Mouse (Mus musculus): Measurements from ENCODE around the gene Lcn10.
A peak's percentile ranks its signal among the peaks of the same experiment; 100 is the strongest.
"Not testable (repeated sequence)": the region's sequence is repeated elsewhere in the genome, so short reads cannot be mapped to it uniquely, and the experiment has no call there.

Lcn10 gene

DNA sequence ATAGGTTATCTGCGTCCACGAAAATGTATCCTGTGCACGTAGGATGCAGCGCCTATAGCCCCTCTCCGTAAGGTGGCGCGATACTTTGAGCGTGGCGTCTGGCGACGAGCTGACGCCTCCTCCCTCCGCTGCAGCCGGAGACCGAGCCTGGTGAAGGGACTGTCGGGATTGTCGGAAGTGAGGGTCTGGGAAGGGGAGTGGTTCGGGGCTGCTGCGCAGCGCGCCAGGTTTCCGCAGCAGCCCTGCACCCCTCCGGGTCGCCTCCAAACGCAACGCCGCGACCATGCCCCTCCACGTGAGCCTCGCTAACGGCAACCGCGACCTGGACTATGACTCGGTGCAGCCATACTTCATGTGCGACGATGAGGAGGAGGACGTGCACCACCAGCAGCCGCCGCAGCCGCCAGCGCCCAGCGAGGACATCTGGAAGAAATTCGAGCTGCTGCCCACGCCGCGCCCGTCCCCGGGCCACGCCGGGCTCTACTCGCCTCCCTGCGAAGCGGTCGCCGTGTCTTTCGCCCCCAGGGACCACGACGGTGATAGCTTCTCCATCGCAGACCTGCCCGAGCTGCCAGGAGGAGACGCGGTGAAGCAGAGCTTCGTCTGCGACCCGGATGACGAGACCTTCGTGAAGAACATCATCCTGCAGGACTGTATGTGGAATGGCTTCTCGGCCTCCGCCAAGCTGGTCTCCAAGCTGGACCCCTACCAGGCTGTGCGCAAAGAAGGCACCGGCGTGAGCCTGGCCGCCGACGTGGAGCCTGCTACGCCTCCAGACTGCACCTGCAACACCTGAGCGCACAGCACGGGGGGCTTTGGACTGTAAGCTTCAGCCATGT is 24.3 kb downstream of the Lcn10 start, which contains the start of gene Bmyc:
Bmyc (plus strand) TSS at position 97 of the 839 bp plus-strand sequence.
- DNase-seq (ENCODE audit: low spot score in 2 of 2): peak; percentile 72 to 78

DNA sequence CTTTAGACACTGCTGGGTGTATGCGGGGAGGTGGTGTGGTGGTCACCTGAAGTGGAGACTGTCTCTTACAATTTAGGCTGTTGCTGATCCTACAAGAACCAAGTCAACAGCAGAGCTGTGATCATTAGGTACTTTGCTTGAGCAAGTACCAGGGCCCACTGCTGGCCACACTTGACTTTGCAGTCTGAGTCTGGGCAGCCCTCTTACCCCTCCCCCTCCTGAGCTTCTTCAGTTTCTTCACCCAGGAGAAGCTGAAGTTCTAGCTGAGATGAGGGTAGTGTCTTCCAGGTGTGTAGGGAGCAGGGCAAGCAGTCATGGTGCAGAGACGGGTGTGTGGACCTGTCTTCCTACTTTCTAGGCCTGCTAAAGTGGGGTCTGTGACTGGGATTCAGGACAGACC is 25.6 kb downstream of the Lcn10 start:
- peak in 1 of 2 experiments; percentile 13 for DNase-seq (ENCODE audit: low spot score in 2 of 2)

DNA sequence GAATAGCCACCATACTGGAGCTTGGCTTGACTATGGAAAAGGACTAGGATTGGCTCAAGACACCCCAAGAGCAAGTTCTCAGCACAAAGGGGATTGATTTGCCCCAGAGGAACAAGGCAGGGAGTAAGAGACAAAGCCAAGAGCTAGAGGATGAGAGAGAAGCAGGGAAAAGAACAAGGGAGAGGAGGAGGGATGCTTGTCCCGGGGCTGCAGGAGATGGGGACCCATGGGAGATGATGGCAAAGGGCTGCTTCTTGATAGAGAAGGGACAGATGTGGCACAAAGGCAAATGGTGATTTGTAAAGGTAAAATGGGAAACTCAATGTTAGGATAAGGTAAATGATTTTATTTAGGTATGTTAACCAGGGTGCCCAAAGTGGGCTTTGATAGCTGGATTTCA is 26.5 kb downstream of the Lcn10 start:
- not testable (repeated sequence) for DNase-seq (ENCODE audit: low spot score in 2 of 2)

DNA sequence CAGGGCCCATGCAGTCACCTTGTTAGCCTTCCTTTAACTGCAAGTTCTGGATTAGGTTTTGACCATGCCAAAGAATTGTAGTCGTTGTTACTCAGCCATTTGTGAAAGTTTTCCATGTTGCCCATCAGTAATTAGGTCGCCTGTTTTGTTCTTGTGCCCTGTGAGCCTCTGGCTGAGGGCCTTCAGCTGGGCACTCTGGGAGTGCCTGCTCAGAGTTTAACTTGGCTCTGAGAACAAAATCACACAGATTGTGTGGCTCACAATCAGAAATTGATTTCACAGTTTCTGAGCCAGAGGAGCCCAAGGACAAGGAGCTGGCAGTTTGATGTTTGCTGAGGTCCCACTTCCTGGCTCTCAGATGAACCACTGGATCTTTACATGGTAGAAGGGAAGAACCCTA is 27.3 kb downstream of the Lcn10 start:
- not testable (repeated sequence) for DNase-seq (ENCODE audit: low spot score in 2 of 2)

DNA sequence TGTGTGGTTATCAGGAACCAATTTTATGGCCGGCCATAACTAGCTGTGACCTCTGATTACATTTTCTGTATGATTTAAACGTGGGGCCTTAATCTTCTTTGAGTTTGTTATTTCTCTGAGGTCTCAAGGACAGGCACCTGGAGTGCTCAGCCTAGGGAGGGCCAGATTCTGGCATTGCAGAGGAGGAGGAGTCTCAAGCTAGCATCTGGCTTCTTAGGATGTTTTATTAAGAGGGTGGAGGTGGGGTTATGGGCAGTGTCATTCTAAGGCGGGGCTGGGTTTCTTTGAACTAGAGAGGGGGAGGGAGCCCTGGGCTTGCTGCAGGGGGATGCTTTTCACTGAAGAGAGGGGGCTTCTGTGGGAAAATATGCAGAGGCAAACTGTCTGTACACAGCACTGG is 29.1 kb downstream of the Lcn10 start:
- DNase-seq (ENCODE audit: low spot score in 2 of 2): not testable (repeated sequence)

DNA sequence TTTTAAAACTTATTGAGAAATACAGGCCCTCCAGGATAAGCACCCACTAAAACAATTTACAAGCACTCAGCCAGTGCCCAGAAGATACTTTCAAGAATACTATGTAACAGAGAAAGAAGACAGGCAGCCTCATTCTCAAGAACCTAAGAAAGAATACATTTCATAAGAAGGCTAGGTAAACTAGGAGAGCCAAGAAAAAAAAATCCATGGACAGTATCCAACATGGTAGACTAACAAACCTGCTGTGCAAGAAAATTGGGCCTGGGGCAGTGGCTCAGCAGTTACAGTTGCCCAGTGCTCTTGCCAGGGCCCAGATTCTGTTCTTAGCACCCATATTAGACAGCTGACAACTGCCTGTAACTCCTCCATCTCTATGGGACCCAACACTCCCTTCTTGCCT is 34.7 kb downstream of the Lcn10 start:
- no peak for DNase-seq (ENCODE audit: low spot score in 2 of 2)

DNA sequence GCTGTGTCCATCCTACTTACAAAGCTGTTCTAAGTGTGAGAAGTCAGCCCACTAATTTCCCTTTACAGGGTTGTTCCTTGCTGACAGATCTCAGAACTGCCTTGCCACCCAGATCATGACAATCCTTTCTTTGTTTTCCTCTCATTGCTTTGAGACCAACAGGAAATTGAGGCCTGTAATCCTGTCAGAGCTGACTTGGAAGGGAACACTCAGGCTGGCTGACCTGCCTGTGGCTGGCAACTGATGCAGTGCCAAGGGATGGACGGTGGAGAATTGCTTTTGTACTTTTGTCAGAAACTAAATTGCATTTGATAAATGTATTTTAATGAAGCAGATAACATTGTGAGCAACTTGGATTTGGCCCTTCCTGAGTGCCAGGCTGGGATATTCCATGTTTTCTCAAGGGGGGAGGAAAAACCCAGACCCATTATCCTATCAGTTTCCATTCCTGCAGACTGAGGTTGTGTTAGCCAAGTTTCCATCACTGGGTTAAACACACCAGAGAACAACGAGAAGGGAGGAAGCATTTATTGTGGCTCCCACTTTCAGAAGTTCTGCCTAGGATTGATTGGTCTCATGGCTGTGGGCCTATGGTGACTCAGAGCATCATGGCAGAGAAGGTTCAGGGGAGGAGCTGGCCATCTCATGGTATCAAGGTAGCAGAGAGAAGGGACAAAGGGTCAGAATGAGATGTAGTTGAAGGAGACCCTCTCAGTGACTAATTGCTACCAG is 50.8 kb downstream of the Lcn10 start:
- no peak for DNase-seq (ENCODE audit: low spot score in 2 of 2)
